Mouse (Mus musculus) neural tube, embryonic 15.5 days (tissue): ENCODE data around the gene 1110017D15Rik. TPM values are rescaled to one million over a fixed set of nuclear protein-coding genes. Genes with fewer than 3 reads are reported as not detected.

Experiments
- ATAC-seq: fragments of 200-750 bp; cut with Nextera tagmentation; 2 replicates; pipeline ENCODE4 v1.8.0; 2017; ENCODE audit warnings: mild to moderate bottlenecking, moderate TSS enrichment, moderate library complexity; ENCODE audit not compliant: low FRiP score
- H3K27ac ChIP-seq: fragments of 300-500 bp; sonication (generic); replicated peaks from 2 replicates; pipeline ENCODE4 v1.5.1; 2015; ENCODE audit warnings: mild to moderate bottlenecking, inconsistent platforms
- H3K27me3 ChIP-seq: fragments of 300-500 bp; sonication (generic); replicated peaks from 2 replicates; pipeline ENCODE4 v1.6.1; 2015; ENCODE audit warnings: inconsistent platforms
- H3K36me3 ChIP-seq: fragments of 300-500 bp; sonication (generic); 2 replicates; pipeline ENCODE4 v1.6.1; 2015; ENCODE audit warnings: inconsistent platforms
- H3K4me1 ChIP-seq: fragments of 300-500 bp; sonication (generic); 2 replicates; pipeline ENCODE4 v1.6.1; 2015; ENCODE audit warnings: inconsistent platforms
- H3K4me2 ChIP-seq: fragments of 300-500 bp; sonication (generic); 2 replicates; pipeline ENCODE4 v1.6.1; 2015; ENCODE audit warnings: inconsistent platforms, mild to moderate bottlenecking, moderate library complexity
- H3K4me3 ChIP-seq: fragments of 300-500 bp; sonication (generic); replicated peaks from 2 replicates; pipeline ENCODE4 v1.5.1; 2015; ENCODE audit warnings: mild to moderate bottlenecking, inconsistent platforms
- H3K9ac ChIP-seq: fragments of 300-500 bp; sonication (generic); replicated peaks from 2 replicates; pipeline ENCODE4 v1.6.1; 2015; ENCODE audit warnings: mild to moderate bottlenecking, inconsistent platforms
- H3K9me3 ChIP-seq: fragments of 300-500 bp; sonication (generic); replicated peaks from 2 replicates; pipeline ENCODE4 v1.6.1; 2016; ENCODE audit warnings: inconsistent platforms
- WGBS: fragments of 180-500 bp; shearing (Covaris S2); methylation state at CpG from one replicate; pipeline ENCODE4 v1.1.7; 2015; ENCODE audit warnings: mixed read lengths; 5-methylcytosine and 5-hydroxymethylcytosine counted together
- polyA plus RNA-seq: library from polyadenylated mRNA; unstranded; fragments of >200 nt; fragmentation: Nextera tagmentation; extraction: Ambion mirVana; gene quantifications from 2 replicates; pipeline ENCODE4 v1.2.1, GENCODE M21; 2015

The 1110017D15Rik gene
- polyA plus RNA-seq, 1 experiment from 2014 or later = 10.1 TPM

DNA sequence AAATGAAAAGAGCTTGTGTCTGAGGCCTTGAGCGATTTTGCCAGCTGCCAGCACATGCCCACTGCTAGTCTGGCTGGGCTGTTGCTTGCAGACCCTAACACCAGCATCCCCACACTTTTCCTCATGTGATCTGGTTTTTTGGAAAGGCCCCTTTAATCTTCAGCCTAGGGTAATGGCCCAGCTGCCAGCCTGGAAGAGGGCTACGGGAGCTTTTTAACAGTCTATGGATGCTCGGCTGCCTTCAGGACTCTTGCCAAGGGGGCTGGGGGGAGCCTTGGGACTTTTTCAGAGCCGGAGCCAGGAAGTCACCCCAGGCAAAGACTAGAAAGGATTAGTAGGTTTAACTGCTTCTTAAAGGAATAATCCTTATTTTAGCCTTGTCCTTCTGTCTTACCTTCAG, 3.8 kb downstream of the 1110017D15Rik start:
- H3K4me2 ChIP-seq = peak overlapping the region; percentile 20; the same call in 1 of the 2 replicates
- ATAC-seq = peak; percentile 11; the same call in 1 of the 2 replicates
- peaks cover 5% of the 10 kb centered on the region; the same call in 1 of the 2 replicates for H3K27me3 ChIP-seq
- H3K9ac ChIP-seq = no peak overlapping the region
- H3K9me3 ChIP-seq = no peaks in the 10 kb centered on the region
- H3K36me3 ChIP-seq = no peaks in the 10 kb centered on the region
- 26% methylated on average over 4 of the region's 4 CpGs for WGBS
- peaks cover 8% of the 10 kb centered on the region for H3K4me1 ChIP-seq
- peak overlapping the region; percentile 54 for H3K27ac ChIP-seq
- no peak overlapping the region for H3K4me3 ChIP-seq

DNA sequence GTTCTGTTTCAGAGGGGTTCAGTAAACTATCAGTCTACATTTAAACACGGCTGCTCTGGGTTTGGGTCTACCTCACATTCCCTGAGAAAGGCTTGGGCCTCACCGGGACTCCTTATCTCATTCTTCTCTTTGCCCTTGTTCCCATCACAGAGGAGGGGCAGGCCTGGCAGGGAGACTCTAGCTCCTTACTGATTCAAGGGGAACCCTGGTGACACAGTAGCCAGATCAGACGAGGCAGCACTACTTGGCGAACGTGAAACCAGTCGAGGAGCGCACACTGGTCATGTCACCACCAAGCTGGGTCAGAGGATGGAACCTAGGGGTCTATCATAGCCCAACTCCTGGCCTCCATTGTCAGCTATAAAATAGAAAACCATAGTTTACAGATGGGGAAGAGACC, 9.1 kb downstream of the 1110017D15Rik start:
- Histone ChIP-seq H3K9ac (no peak overlapping the region), H3K4me2 (peak overlapping the region; percentile 90), H3K4me3 (no peak overlapping the region), H3K9me3 (no peaks in the 10 kb centered on the region), H3K27ac (no peak overlapping the region), H3K36me3 (no peaks in the 10 kb centered on the region), H3K27me3 (peaks cover 5% of the 10 kb centered on the region; the same call in 1 of the 2 replicates), H3K4me1 (peaks cover 26% of the 10 kb centered on the region)
- ATAC-seq = no peak
- 42% methylated on average over 7 of the region's 7 CpGs for WGBS

DNA sequence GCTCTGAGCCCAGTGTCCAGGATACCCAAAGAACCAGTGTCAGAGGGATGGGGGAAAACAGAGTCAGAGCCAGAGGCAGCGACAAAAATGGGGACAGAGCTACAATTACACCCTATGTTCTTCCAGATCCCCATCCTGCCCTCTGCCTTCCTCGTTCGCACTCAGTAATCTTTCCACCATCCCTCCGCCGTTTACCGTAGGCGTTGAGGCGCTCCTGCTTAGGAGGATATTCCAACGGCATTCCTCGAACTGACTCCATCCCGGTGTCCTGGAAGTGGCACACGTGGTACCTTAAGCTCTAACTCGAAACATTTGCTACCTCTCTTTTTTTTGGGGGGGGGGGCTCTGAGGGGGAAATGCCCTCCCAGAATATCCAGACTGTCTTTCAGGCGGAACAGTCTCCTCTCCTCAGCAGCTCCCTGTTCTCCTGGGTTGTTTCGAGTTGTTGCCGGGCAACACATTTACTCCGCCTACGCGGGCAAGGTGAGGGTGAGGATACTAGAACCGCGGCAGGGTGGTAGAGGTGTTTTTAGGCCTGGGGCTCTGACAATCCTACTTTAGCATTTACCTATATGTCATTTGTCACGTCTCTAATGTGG, 9.7 kb downstream of the 1110017D15Rik start:
- WGBS = 3% methylated on average over 22 of the region's 22 CpGs
- Histone ChIP-seq H3K4me1 (peaks cover 32% of the 10 kb centered on the region), H3K4me3 (peak overlapping the region; percentile 52), H3K9ac (peak overlapping the region; percentile 67), H3K27ac (peak overlapping the region; percentile 79), H3K4me2 (peak overlapping the region; percentile 90), H3K27me3 (peaks cover 10% of the 10 kb centered on the region; the same call in 1 of the 2 replicates), H3K36me3 (no peaks in the 10 kb centered on the region), H3K9me3 (no peaks in the 10 kb centered on the region)
- peak; percentile 13; the same call in 1 of the 2 replicates for ATAC-seq

DNA sequence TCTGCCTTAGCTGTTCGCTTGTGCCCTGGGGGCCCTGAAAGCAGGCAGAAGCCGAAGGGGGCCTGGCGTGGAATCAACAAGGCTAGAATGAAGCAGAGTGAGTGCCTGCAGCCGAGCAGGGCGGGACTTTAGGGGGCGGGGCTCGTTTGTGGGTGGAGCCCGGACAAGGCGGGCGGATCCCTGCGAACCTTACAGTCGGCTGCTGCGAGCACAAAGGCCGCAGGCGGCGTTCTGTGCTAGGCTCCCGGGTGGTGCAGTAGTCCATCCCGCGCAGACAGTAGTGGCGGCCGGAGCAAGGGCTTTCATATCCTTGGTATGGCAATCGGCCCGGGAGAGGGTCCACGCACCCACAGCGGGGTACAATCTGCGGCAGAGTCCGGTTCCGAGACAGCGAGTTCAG, 10.2 kb downstream of the 1110017D15Rik start:
- WGBS = under 1% methylated on average over 29 of the region's 29 CpGs
- H3K36me3 ChIP-seq = no peaks in the 10 kb centered on the region
- peaks cover 37% of the 10 kb centered on the region for H3K4me1 ChIP-seq
- no peaks in the 10 kb centered on the region for H3K9me3 ChIP-seq
- peaks cover 13% of the 10 kb centered on the region for H3K27me3 ChIP-seq
- peak overlapping the region; percentile 90 for H3K4me2 ChIP-seq
- H3K9ac ChIP-seq = peak overlapping the region; percentile 67
- peak overlapping the region; percentile 79 for H3K27ac ChIP-seq
- ATAC-seq = peak; percentile 85
- H3K4me3 ChIP-seq = peak overlapping the region; percentile 52

DNA sequence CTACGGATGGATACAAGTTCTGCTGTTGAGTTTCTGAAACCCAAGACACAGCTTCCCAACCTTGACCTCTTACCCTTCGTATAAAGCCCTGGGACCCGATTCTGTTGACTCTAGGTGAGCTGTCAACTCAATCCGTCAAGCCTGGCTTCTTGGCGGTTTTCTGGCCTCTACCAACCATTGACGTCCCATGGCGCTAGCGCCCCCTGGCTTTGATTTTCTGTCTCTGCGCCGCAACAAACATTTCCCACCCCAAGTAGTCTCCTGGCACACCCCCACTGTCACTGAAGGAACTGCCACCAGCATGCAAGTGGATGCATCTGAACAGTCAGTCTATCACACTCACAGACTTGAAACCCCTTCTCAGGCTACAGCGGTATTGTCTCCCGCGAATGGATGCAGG, 11.0 kb downstream of the 1110017D15Rik start:
- Histone ChIP-seq H3K4me1 (peaks cover 37% of the 10 kb centered on the region), H3K9ac (0 out of 2 replicates have a peak overlapping the region, but pooled peaks have one; percentile 67), H3K27ac (peak overlapping the region; percentile 79; the same call in 1 of the 2 replicates), H3K4me2 (peak overlapping the region; percentile 90), H3K27me3 (peaks cover 20% of the 10 kb centered on the region), H3K9me3 (no peaks in the 10 kb centered on the region), H3K36me3 (no peaks in the 10 kb centered on the region), H3K4me3 (peak overlapping the region; percentile 52; the same call in 1 of the 2 replicates)
- 14% methylated on average over 13 of the region's 13 CpGs for WGBS
- ATAC-seq = no peak

DNA sequence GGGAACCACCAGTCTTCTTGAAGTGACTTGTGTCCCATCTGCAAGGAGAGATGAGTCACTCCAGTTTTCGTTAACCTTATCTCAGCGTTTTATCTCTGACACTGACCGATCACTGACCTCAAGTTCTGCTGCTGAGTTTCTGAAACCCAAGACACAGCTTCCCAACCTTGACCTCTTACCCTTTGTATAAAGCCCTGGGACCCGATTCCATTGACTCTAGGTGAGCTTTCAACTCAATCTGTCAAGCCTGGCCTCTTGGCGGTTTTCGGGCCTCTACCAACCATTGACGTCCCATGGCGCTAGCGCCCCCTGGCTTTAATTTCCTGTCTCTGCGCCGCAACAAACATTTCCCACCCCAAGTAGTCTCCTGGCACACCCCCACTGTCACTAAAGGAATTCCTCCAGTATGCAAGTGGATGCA, 12.0 kb downstream of the 1110017D15Rik start:
- Histone ChIP-seq H3K36me3 (no peaks in the 10 kb centered on the region), H3K27me3 (peaks cover 30% of the 10 kb centered on the region), H3K9ac (no peak overlapping the region), H3K4me3 (no peak overlapping the region), H3K27ac (no peak overlapping the region), H3K4me1 (peaks cover 37% of the 10 kb centered on the region), H3K9me3 (no peaks in the 10 kb centered on the region), H3K4me2 (no peak overlapping the region)
- ATAC-seq = no peak
- WGBS = 56% methylated on average over 11 of the region's 11 CpGs

DNA sequence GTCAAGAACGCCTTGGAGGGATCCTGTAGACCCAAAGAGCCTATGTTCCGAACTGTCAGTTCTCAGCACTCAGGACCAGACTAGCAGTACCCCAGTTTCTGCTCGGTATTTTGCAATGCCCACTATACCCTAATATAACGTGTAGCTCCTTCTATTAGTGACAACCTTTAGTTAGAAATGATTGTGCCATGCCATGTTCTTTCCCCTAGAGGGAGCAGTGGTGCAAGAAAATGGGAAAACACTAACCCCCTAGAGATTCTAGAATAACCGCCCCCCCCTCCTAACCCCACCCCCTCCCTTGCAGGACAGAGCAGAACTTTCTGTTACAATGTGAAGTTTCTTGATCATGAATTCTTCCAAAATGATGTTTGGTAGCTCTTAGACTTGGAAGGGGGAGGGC, 12.8 kb downstream of the 1110017D15Rik start:
- Histone ChIP-seq H3K4me3 (no peak overlapping the region), H3K27me3 (peaks cover 39% of the 10 kb centered on the region), H3K27ac (no peak overlapping the region), H3K4me2 (no peak overlapping the region), H3K4me1 (peaks cover 41% of the 10 kb centered on the region), H3K36me3 (no peaks in the 10 kb centered on the region), H3K9me3 (no peaks in the 10 kb centered on the region), H3K9ac (no peak overlapping the region)
- ATAC-seq = no peak
- WGBS = 84% methylated on average over 5 of the region's 5 CpGs

DNA sequence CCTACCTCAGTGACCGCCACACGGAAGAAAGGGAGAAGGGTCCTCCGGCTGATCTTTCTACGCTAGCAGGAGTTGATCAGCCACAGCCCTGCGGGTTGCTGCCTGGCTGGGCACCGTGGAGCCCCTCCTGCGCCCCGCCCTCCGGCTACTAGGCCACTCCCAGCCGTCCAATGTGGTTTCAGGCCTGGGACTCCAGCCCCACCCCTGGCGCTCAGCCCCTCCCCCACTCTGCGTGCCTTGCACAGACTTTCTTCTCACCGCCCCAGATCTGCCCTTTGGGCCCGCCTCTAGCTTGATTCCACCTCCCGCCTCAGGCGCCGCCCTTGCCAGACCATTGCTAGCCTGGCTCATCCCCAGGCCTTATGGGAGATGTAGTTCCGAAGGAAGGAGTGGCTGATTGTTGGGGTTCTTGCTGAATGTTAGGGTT, 14.1 kb downstream of the 1110017D15Rik start, which contains the start of gene AI464131:
AI464131 (minus strand) TSS at position 91 of the 427 bp plus-strand sequence.
- H3K9ac ChIP-seq = peak within 1 kb of the TSS; percentile 36; the same call in 1 of the 2 replicates
- H3K36me3 ChIP-seq = no peaks in the 10 kb centered on the region
- H3K4me1 ChIP-seq = peaks cover 54% of the 10 kb centered on the region
- peaks cover 45% of the 10 kb centered on the region for H3K27me3 ChIP-seq
- peak; percentile 86 for ATAC-seq
- H3K9me3 ChIP-seq = no peaks in the 10 kb centered on the region
- peak within 1 kb of the TSS; percentile 39 for H3K4me3 ChIP-seq
- H3K27ac ChIP-seq = peak within 1 kb of the TSS; percentile 48; the same call in 1 of the 2 replicates
- H3K4me2 ChIP-seq = peak within 1 kb of the TSS; percentile 64
- 3% methylated on average over 16 of the region's 18 CpGs for WGBS

DNA sequence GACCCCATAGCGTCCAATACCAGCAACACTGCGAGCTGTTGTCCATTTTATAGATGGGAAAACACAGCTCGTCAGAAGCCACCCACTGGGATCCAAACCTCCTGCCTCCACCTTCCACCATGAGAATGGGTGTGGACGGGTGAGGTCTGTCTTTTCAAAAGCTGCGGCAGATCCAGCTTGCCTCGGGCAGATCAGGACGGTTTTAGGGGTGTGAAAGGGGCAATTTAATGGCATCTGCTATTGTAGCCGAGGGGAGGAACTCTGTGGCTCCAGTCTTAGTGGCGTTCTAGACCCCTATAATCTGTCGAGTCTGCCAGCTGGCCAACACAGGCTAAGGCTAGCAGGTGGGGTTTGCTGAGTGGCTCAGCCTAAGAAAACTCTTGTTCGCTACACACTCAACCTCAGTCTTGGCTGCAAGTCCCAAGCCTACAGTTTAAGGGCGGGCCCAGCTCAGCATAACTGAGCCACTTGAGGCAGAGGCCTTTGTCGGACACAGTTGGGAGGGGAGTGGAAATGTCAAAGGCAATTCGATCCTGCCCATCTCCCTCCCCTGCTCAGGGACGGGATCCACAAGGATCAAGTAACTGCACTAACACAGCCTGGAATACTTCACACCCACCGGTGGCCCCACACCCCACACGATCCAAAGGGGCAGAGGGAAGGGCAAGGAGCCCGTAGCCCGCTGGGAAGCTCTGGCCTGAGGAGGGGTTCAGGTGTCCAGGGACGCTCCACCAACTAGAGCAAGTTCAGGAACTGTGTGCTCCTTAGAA, 14.8 kb downstream of the 1110017D15Rik start:
- H3K36me3 ChIP-seq = no peaks in the 10 kb centered on the region
- H3K4me3 ChIP-seq = peak overlapping the region; percentile 39
- peak overlapping the region; percentile 36; the same call in 1 of the 2 replicates for H3K9ac ChIP-seq
- peak overlapping the region; percentile 48; the same call in 1 of the 2 replicates for H3K27ac ChIP-seq
- 7% methylated on average over 20 of the region's 20 CpGs for WGBS
- H3K27me3 ChIP-seq = peaks cover 52% of the 10 kb centered on the region
- H3K9me3 ChIP-seq = no peaks in the 10 kb centered on the region
- peaks cover 54% of the 10 kb centered on the region for H3K4me1 ChIP-seq
- peak; percentile 12 for ATAC-seq
- peak overlapping the region; percentile 64 for H3K4me2 ChIP-seq

DNA sequence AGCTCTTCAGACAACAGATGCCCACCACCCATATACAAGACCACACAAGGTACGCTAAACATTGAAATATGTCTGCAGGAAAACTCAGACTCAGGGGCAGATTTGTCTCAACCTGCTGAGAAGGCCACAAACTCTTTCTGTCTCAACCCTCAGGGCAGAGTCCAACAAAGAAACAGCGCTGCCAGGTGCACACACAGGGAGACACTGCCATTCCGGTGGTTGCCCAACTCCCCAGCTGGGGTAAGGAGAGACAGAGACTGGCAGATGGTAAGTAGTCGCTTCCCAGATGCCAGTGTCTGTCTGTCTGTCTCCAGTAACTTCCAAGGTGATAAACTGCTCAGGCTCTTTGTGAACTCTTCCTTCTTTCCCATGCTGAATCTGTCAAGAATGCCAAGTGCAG, 16.3 kb downstream of the 1110017D15Rik start:
- Histone ChIP-seq H3K27ac (no peak overlapping the region), H3K4me2 (no peak overlapping the region), H3K36me3 (no peaks in the 10 kb centered on the region), H3K9me3 (no peaks in the 10 kb centered on the region), H3K4me1 (peaks cover 46% of the 10 kb centered on the region), H3K9ac (no peak overlapping the region), H3K27me3 (peaks cover 68% of the 10 kb centered on the region), H3K4me3 (no peak overlapping the region)
- ATAC-seq = no peak
- 68% methylated on average over 4 of the region's 4 CpGs for WGBS

DNA sequence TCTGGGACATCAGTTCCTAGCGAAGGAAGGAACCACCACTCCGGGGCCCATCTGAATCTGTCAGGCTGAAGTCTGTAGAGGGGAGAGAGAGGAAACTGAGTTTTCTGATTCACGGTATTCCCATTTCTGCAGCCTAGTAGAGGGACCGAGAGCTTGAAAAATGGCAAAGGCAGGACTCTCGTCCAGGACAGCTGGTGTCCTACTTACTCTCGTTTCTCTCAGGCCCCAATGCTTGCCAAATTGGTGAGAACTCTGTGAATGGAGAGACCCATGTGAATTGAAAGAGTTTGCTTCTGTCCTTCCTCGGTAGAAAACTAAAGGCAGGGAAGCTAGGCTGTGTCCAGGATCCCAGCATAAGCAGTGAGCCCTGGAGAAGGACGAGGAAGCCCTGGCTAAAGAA, 17.5 kb downstream of the 1110017D15Rik start:
- Histone ChIP-seq H3K9ac (no peak overlapping the region), H3K27ac (no peak overlapping the region), H3K9me3 (no peaks in the 10 kb centered on the region), H3K27me3 (peaks cover 74% of the 10 kb centered on the region), H3K4me1 (peaks cover 48% of the 10 kb centered on the region), H3K4me2 (no peak overlapping the region), H3K4me3 (peak overlapping the region; percentile 37; the same call in 1 of the 2 replicates), H3K36me3 (no peaks in the 10 kb centered on the region)
- ATAC-seq = no peak
- WGBS = 60% methylated on average over 8 of the region's 8 CpGs
